Mouse (Mus musculus) gastrocnemius, adult 8-10 months (tissue): ENCODE measurements at regions not wholly inside any gene's neighbourhood (a gene's known extent, or its start where the extent isn't known, plus 50 kb on each side); places are given as distances from the start of the nearest gene placed in this dataset.

Source experiments
- DNase-seq, 2 experiments: peaks; one replicate each; pipeline ENCODE4 v3.0.0; 2022; ENCODE audit warnings: low spot score in 2 of 2

DNA sequence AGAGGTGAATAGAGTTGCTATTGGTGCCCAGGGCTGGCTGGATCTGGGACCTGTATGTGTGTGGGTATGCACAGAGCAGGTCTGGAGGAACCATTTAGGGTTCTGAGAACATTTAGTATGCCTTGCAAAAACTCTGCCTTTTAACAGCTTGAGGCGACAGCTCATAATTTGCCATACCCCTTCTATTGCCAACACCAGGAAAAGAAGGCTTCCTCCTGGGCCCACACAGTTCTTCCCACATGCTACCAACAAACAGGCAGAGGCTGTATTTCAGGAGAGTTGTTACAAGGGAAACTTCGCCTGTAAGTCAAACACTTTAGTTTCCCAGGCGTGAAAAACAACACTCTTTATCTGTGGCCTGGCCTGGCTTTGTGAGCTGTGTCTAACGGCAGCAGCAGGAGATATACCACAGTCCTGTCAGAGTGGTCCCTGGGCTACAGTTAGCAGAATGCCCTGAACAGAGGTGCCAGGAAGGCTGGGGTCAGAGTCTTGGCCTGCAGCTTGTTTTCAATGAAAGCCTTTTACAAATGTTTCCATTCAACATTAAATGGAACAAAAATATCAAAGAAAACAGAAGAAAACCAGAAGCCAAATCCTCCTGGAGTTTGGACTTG lies 225.4 kb downstream of the Dhx35 start:
- DNase-seq: no peak

- no peak for DNase-seq
Observed at GRCm38 (mm10) chr2:159032147-159032546, 237.5 kb downstream of the Dhx35 start.

- no peak for DNase-seq
Observed at GRCm38 (mm10) chr2:159039916-159040315, 245.3 kb downstream of the Dhx35 start.

DNA sequence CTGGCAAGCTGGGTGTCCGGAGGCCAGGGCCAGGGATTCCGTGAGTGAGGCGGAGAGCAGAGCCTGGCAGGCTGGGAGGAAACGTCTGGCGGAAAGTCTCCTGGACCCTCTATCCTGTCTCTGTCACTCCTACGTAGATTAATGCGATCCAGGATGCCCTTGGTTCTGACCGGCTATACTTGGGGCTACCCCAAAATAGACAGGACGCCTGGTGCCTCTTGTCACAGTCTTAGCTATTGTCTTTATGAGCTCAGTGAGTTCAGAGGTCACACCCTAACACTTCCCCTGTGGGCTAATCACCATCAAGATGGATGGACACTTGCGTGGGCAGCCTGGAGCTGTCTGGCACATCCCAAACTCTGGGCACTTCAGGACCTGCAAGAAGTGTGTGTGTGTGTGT lies 258.9 kb downstream of the Dhx35 start:
- no peak for DNase-seq

GRCm38 (mm10) chr2:159053936-159054335 lies 259.3 kb downstream of the Dhx35 start:
- DNase-seq: peak; percentile 41 to 43

GRCm38 (mm10) chr2:159054451-159054850 lies 259.8 kb downstream of the Dhx35 start:
- peak in 1 of 2 experiments; percentile 26 for DNase-seq

DNA sequence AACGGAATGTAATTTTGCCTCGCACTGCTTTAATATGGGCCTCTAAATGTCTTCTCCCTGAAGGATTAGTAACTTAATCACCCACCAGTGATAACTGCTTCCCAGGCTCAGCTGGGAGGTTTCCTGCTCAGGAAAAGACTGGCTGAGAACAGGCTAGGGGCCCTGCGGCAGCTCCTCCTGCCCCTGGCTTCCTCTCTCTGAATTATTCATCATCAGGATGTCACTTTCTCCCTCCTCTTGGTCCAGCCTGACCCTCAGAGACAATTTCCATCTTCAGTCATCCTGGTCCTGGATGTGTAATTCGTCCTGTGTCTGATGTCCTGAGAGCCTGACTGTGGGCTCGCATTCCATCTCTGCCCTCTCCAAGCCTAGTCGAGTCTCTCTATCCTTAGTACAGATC lies 261.2 kb downstream of the Dhx35 start:
- no peak for DNase-seq

DNA sequence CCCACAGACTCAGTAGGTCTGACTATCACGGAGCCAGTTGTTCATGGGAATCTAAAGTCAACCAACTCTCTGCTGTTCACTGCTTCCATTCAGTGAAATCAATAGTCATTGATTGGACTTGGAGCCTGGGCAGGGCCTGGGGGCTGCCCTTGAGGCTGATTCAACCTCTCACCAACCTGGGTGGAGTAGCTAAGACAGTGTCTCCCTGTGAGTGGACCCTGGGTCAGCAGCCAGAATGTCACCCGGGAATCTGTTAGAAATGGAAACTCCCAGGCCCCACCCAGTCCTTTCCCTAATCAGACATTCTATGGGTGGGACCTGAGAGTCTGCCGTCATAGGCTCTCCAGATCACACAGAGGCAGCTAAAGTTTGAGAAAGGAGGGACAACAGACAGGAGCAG lies 262.4 kb downstream of the Dhx35 start:
- DNase-seq: peak in 1 of 2 experiments; percentile 6

DNA sequence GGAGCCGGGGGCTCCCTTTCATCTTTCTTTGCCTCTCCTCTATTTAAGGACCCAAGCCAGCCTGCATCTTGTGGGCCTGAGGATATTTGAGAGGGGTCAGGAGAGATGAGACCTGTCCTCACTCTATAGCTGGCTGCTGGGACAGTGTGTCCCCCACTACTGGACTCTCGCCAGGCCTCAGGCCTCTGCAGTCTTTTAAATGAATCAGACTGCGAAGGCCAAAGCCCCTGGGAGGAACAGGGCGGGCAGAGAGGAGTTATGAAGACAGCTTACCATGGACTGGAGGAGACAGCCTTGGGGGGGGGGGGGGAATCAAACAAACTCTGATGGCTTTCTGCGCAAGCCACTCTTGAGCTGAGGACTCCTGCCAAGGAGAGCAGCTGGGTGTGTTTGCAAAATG lies 262.9 kb downstream of the Dhx35 start:
- peak; percentile 13 to 33 for DNase-seq

- peak in 1 of 2 experiments; percentile 29 for DNase-seq
Observed at GRCm38 (mm10) chr2:159062266-159062665, 267.7 kb downstream of the Dhx35 start.

- DNase-seq: no peak
Observed at GRCm38 (mm10) chr2:159062666-159063065, 268.1 kb downstream of the Dhx35 start.

GRCm38 (mm10) chr2:159064403-159064970 lies 269.9 kb downstream of the Dhx35 start:
- no peak for DNase-seq

DNA sequence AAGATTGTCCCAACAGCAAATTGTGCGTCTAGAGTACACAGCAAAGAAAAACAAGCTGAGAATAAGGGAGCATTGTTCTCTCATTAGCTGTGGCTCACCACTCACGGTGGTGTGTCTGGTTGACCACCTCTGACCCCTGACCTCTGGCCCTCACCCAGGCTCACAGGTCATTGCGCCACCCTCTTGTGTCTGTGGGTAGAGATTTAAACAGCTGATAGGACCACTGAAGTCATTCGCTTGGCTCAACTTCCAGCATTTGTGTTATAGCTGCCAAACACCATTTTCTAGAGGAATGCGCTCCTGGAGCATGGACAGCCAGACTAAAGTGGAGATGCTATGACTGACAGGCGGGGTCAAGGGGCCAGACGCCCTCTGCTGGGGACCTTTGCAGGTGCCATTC lies 272.9 kb downstream of the Dhx35 start:
- DNase-seq: no peak

DNA sequence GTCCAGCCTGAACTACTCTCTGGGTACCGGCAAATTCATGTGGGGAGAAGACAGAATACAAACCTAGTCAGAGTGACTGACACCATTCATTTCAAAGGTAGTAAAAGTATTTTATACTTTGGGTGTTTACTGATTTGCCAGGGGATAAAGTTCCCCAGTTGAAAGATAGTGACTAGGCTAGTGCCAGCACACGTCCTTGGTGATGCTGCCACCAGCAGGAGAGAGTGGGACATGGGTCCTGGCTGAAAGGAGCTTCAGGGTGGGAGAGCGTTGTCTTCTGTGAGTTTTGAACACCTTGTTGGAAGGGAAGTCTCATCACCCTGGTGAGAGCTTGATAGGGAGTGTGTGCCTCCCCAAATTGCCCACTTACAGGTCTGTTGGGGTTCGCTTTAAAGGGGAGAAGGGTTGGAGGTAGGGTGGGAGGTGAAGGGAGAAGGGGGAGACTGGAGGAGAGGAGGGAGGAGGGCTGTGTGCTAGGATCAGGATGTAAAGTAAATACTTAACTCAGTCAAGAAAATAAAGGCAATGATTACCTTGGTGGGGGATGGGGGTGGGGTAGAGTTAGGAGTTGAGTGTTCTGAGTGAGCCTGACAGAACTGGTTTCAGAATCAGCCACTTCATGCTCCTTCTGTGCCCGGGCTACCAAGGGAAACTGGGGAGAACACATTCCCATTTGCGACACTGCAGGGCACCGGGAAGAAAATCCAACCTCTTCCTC lies 273.9 kb downstream of the Dhx35 start:
- no peak for DNase-seq

- no peak for DNase-seq
Observed at GRCm38 (mm10) chr2:159069180-159069579, 274.6 kb downstream of the Dhx35 start.

DNA sequence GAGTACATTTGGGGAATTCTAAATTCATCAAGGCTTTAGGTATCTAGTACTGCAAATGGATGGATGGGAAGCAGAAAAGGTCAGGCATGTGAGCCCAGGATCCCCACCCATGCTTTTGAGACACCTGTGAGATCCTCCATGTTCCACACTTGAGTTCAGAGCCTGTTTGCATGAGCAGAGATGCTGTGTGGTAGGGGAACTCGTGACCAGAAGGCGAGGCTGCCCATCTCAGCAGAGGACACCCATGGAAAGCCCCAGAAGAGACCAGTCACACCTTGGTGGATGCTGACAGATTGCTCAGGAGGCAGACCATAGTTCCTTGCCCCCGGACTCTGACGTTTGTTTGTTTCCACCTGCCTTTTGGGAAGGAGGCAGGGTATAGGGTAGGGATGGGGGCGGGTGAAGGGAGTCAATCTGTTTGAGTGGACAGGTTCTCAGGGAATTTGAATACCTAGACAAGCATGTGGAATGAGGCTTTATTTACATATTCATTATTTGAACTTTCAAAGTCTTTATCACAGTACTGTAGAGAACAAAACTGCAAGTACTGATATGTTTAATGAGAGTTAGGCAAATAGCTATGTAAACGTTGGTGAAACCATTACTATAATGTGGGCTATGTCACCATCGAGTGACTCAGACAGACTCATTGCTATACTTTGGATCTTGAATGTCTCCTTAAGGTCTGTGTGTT lies 278.5 kb downstream of the Dhx35 start:
- DNase-seq: no peak

DNA sequence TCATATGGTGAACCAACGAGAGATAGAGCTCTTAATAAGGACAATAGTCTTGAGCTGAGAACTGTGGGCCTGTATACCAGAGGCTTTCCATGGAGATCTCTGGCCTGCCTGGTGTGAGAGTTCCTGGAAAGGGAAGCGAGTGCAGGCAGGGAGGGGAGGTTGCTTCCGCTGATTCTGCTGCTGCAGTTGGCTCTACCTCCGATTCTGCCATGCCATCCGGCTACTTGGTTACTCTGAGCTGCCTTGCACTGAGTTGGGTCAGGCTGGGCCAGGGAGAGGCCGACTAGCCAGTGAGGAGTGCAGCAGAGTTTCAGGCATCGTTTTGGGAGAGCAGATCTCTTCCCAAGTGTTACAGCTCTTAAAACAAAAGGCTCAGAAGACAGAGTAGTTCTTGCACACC lies 285.2 kb downstream of the Dhx35 start:
- DNase-seq: no peak

DNA sequence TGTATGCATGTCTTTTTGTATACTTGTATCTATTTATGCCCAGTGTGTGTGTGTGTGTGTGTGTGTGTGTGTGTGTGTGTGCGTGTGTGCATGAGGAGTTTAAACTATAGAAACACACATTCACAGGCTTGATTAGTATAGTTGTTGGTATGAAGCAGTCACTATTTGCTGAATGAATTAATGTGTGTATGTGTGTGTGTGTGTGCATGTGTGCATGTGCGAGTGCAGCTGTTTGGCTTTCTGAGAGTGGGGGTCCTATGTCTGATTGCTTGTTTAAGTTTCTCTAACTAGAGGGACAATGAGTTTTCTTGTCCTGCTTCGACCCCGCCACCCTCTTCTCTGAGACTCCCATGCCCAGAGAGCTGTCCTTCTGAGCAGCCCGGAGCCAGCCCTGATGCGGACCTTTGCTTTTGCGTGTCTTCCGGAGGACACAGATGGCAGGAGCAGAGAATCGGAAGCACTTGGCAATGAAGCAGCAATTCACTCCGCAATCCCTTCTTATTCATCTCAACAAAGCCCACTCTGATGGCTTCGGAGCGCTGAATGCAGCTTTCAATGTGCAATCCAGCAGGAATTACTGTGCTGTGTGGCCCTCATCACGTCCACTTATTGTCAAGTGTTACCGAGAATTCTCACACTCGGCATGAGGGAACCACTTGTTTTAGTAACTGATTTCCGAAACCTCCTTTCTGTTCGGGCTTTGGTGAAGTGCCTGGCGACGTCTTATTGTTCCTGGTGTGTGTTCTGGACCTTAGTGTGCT lies 286.4 kb downstream of the Dhx35 start:
- DNase-seq: no peak

DNA sequence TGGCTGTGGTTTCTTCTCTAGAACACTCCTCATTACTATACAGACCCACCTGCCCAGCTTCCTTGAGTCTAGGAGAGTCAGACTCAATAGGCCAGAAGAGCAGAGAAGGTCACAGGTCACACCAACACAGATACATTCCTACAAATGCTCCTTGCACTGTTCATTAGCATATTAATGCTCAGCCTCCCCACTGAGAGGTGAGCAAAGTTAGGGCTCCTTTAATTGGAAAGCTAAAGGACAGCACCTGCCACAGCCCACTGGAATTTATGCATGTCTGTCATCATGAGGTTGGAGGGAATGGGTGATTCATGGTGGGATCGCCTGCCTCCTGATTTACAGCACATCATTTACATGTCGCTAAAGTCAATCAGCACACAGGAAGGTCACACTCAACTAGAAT lies 292.2 kb downstream of the Dhx35 start:
- DNase-seq: no peak

GRCm38 (mm10) chr2:159088196-159088595 lies 293.6 kb downstream of the Dhx35 start:
- DNase-seq: no peak

DNA sequence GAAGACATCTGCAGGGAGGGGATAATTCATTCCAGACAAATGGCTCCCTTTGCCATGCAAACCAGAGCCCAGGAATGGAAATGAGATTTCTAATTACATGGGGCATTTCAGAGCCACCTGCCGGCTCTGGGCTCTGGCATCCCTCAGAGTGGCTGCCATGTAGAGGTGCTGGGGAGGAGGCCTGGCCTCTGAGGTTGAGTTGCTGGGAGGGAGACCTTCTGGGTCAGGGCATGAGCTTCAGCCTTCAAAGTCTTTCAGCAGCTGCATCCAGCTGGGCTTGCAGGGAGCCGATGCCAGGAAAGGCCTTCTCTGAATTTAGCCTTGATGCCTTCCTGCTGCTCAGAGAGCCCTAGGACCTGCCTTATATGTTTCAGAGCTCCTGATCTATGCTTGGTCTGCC lies 302.1 kb downstream of the Dhx35 start:
- DNase-seq: no peak

GRCm38 (mm10) chr2:159134042-159134441 lies 339.4 kb downstream of the Dhx35 start:
- no peak for DNase-seq
